Mouse (Mus musculus) kidney, adult 18-20 months (tissue): ENCODE measurements around the gene Mndal.
"Not testable (repeated sequence)": the region's sequence is repeated elsewhere in the genome, so short reads cannot be mapped to it uniquely, and the experiment has no call there.

Source experiments
- DNase-seq: peaks from one replicate; pipeline ENCODE4 v3.0.0; 2021

Mndal gene

DNA sequence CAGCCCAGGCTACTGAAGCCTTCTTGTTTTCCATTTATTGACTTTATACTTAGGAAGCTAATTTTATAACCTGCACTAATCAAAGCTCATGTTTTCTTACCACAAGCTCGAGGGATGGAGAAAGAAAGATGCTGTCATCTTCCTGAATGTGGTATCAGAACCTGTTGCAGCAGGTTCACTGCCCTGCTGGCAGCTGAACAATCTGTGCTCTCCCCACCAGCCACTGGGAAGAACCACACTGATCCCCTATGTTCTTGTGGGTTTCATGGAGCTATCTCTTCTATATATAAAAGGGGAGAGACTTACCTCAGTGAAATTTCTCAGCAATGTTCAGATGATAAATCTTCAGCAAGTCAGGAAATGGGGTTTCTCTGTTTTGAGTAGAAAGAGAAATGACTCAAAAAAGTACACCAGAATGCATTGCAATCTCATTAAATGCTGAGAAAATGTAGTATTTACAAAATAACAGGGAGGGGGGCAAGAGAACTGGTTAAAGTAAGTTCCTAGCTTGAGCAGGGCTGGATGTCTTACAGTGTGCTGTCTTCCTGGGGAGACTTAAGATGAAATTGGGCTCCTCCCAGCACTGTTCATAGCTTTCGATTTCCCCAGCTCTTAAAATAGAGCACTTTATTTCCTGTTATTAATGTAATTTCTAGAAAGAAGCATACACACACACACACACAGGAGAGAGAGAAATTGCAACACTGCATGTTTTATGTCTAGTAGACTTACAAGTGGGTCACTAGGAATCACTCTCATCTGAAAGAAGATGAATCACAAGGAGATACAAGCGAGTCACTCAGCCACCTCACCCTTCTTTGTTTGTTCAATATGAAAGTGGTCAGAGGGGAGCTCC, at the start of gene Mndal, which contains the start of gene Ifi203:
TSS of gene Mndal (minus strand) at position 568 of the 856 bp plus-strand sequence.
TSS of gene Ifi203 (minus strand) at position 749 of the 856 bp plus-strand sequence.
- not testable (repeated sequence) for DNase-seq

DNA sequence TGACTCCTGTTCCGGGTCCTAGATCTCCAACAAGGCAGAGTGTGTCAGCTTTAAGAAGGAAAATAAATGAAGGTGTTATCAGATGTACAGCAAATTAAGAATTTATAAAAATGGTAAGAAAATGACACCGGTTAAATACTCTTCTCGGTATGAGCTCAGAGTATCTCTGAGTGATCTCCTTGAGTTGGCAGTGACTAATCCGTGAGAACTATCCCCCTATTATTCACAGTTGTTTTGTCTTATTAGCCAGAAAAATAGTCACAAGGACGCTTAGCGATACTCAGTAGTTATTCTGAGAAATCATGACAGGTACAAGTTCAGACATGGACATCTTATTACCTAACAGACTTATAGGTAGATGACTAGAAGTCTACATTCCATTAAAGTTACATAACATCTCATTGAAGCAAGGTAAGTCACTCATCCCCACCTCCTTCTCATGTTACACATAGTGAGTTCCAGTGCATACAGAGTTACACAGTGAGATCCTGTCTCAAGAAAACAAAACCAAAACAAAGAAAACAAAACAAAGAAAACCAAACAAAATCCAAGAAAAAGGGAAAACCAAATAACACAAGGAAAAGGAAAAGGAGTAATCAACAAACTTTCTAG, 40.5 kb upstream of the Mndal start, which contains the start of gene Ifi202b:
TSS of gene Ifi202b (minus strand) at position 51 of the 612 bp plus-strand sequence.
- not testable (repeated sequence) for DNase-seq

DNA sequence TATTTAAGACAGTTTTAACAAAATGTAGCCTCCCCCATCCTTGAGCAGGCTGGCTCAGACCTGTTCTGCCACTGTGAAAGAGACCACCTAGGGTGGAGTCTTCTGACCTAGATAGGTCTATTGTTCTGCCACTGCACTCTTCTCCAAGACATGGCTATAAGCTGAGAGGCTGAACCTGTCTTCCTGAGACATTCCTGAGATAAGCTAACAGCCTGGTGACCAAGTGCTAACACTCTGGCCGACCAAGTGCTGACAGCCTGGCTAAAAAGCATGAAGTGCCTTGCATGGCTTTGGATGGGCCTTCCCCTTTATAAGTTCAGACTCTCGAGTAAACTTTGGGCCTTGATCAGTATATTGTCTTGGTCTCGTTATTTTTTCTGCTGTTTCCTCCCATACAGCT, 38.7 kb upstream of the Mndal start:
- DNase-seq: not testable (repeated sequence)

DNA sequence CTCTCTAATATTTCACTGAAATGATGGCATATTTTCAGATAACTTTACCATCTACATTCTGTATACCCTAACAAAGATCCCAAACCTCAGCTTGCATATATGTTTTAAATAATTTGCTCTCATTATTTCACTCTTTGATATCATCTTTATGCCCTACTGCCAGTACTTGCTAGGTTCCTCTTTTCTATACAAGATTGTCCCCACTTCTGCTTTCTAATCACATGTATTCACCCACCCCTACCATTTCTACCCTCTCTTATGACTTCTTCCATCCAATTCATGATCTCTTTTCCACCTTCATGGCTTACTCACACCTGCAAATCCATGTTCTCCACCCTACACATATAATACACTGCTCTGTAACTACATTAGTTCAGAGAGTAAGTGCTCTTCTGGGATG, 35.3 kb upstream of the Mndal start:
- DNase-seq: no peak

DNA sequence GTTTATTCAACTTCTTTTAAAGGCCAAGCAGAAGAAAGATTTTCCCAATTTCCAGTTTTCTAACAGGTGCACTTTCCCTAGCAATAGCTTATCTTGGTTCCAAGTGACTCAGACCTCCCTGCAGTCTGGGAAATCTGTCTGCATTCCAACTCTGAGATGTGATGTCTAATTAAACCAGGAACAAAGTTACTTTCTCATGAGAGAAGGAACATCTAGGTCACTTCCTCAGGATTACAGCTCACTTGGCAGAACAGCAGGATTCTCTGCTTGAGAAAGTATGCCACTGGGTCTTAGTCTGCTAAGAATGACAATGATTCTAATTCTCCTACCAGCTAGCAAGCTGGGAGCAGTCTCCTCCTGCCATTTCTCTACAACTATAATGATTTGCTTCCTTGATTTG, 30.8 kb upstream of the Mndal start:
- no peak for DNase-seq

DNA sequence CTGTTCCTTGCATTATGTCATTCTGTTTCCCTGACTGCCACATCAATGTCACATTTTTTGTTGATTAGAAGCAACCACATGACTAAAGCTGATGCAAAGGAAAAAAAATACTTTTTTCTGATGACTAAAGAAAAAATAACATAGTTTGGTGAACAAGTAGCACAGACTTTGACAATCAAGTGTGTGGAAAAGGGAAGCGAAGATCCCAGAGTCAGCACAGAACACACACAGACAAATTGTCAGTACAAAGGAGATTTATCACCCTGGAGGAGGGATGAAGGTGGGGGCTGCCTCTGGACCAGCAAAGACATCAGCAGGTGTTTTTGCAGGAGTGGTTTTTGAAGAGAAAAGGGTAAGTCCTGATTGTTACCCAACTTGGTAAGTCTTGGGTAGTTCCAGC, 19.2 kb upstream of the Mndal start:
- DNase-seq: not testable (repeated sequence)

DNA sequence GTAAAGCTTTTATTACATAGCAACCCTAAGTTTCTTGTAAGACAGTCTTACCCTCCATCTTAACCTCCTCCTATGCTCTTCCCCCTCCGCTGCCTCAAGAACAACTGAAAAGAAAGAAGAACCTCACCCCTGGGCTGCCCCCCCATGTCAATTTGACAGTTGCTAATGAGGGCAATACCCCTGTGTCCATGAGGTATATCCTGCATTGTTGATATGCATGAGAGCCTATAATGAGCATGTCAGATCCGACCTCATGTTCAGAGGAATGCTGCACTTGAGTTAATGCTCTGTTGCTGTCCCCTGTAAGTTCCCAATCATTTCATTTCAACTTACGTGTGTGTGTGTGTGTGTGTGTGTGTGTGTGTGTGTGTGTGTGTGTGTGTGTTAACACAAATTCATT, 17.7 kb upstream of the Mndal start:
- DNase-seq: not testable (repeated sequence)

DNA sequence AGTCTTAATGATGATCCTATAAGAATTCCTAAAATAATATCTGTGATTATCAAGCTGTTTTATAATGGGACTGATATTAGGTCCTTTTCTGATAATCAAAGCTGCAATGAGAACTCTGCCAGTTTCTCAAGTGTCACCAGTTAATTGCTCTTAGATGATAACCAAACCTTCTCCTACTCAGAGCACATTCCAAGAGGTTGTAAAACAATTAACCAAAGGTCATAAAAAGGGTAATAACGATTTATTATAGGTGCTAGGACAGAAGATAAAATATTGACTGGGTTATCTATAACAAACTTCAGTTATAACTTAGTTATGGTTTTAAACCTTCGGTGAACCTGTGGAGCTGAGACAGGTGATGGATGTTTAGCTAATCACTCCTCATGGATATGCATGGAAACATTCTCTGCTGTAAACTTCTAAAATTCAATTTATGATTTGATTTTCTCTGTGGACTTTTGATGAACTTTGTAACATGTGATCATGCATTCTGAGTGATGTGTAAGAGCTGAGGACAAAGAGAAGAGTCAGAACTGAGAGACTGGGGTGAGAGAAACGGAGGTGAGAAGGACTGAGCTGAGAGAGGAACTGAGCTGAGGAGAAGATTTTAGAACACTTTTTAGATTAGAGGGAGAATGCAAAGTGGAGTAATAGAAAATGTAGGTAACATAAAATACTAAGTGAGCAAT, 13.7 kb upstream of the Mndal start:
- DNase-seq: not testable (repeated sequence)

DNA sequence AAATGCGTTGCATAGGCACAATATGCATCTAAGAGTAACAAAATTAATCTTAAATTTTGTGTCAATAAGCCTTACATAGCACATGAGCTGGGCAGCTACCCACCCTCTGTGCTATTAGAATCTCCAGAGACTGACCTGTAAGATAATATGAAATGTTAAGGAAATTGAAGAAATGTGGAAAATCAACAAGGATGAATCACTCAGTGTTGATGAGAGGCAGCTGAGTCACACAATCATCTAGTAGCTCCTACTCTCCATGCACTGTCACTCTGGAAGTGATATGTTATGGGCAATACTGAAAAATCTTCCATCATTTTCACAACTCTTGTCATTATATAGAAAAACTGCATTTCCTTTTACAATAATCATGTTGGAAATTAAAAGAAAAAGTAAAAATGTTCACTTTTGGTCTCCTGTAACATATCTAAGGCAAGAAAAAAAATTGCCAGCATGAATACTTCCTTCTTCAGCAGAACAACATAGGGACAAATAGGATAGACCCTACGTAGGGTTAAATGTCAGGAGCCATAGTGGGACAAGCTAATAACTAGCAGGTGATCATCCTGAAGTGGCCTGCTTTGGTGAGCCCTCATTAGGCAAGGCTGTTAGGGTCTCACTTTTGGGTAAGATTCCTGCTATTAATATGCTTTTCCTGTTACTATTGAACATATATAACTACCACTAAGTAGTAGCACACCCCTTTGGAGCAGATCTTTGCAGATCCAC, 12.9 kb upstream of the Mndal start:
- no peak for DNase-seq

DNA sequence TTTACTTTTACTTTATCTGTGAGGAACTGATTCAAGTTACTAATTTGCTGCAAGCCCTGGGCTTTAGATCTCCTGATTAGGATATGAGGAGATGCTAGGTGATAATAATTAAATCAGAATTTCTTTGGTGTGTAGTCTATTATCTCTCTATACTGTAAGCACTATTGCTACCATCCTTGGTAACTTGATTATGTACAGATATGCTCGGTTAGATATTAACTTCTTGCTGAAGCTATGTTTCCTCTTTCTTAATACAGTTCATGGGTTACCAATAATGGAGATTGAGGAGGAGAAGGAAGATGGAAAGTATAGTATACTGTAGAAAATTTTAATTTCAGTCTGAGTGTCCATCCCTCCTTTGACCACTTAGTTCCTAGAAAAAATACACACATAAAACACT, 11.3 kb upstream of the Mndal start:
- no peak for DNase-seq

DNA sequence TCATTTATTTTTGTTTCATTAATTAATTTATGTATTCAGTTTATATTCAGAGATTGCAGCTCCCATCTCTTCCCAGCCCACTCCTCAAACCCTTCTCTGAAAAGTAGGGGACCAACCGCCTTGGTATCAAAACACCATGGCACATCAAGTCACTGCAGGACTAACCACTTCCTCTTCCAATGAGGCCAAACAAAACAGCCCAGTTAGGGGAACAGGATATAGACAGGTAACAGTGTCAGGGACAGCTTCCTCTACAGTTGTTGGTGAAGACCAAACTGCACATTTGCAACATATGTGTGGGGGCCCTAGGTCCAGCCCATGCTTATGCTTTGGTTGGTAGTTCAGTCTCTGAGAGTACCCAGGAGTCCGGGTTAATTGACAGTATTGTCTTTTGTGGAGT, 6.8 kb upstream of the Mndal start:
- not testable (repeated sequence) for DNase-seq

DNA sequence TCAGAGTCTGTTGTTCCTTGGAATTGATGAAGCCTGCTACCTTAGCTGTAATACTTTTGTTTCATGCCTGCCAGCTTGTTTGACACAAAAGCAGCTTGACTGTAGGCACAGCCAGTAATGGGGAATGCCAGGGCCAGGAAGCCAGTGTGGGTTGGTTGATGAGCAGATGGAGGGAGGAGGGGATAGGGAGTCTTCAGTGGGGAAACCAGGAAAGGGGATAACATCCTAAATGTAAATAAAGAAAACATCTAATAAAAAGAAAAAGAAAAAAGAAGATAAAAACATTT, 432 bp upstream of the Mndal start:
- not testable (repeated sequence) for DNase-seq

DNA sequence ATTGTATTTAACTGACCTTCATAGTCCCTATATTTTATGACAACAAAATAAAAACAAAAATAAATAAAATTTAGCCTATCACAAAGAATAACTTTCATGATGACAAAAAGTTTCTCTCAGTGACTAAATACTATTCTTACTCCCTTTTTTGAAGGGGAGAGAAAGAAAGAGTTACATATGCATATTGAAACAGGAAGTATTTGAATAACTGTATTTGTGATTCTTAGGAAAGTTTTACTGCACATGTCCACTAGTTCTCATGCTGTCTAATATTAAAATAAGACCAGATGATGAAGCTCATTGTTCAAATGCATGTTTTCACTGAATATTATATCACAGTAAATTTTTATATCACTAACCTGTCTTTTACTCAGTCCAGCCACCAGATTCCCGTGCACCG, 769 bp downstream of the Mndal start:
- not testable (repeated sequence) for DNase-seq

DNA sequence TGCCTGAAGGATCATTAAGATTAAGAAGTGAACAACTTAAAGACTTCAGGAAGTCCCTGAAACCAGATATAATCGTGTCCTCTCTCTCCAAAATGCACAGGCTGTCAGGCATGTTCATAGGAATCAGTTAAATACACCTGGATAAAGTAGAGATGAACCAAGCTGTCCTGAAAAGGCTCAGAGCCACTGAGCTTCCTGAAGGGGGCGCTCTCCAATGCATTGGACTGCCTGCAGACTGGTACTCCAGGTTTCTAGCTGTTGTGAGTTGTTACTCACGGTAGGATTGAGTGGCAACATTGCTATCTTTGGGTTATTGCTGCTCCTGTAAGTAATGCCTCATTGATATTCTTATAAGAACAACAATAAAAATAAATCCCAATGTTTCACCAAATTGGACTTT, 23.0 kb downstream of the Mndal start:
- not testable (repeated sequence) for DNase-seq

DNA sequence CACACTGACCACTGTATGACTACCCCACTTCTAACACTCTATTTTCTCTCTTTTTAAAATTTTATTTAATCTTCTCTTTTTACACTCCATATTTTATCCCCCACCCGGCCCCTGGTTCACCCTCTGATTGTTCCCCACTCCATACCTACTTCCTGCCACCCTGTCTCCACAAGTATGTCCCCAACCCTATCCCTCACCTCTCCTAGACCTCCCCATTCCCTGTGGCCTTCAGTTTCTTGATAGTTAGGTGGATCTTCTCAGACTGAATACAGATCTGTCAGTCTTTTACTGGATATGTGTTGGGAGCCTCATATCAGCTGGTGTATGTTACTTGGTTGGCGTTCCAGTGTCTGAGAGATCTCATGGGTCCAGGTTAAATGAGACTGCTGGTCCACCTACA, 27.7 kb downstream of the Mndal start:
- no peak for DNase-seq

DNA sequence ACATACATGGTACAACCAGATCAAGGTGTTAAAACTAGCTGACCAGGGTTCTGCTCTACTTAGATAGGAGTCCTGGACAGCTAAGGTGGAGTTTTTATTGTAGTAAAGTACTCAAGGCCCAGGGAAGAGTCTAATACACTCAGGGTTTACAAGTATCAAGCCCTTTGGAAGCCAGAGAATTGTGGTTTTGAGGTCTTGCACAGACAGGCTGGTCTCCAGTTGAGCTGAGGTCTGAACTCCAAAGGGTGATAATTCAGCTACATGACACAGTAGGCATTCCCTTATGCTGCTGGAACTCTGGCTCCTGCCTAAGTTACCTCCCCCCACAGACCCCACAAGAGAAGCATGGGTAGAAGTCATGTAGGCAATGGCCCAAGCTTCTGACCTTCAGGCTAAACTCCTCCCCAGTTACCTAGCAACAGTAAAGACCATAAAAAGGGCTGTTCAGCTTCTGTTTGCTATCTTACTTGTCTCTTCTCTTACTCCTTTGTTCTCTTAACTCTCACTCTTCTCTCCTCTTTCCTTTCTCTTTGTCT, 29.0 kb downstream of the Mndal start:
- DNase-seq: not testable (repeated sequence)

DNA sequence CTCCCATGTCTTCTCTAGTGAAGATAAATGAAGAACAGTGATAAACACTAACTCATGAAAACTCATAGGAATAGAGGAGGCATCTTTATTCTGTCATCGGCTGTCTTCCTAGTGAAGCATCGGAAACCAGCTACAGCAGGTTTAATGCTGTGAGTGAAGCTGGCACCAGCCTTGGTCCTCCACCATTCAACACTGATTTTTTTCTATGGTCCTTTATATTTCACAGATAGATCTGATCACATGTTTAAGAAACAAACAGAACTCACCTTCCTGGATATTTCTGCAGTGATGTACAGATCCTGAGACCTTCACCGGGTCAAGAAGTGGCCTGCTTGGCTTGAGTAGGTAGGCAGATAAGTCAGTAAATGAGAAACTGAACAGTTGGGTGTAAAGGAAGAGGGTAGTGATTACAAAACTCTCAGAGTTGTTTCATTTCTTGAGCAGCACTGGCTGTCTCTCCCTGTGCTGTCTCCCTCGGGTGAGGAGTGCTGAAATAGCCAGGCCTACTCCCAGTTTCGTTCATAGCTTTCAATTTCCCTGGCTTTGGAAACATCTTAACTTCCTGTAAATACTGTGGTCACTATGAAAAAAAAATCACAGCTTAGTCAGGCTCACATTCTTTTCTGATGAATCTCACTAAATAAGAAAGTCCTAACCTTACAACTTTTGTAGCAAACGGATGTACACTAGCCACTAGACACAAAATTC, 29.6 kb downstream of the Mndal start, which contains the start of gene Ifi211:
TSS of gene Ifi211 (minus strand) at position 499 of the 708 bp plus-strand sequence.
- peak; percentile 7 for DNase-seq

DNA sequence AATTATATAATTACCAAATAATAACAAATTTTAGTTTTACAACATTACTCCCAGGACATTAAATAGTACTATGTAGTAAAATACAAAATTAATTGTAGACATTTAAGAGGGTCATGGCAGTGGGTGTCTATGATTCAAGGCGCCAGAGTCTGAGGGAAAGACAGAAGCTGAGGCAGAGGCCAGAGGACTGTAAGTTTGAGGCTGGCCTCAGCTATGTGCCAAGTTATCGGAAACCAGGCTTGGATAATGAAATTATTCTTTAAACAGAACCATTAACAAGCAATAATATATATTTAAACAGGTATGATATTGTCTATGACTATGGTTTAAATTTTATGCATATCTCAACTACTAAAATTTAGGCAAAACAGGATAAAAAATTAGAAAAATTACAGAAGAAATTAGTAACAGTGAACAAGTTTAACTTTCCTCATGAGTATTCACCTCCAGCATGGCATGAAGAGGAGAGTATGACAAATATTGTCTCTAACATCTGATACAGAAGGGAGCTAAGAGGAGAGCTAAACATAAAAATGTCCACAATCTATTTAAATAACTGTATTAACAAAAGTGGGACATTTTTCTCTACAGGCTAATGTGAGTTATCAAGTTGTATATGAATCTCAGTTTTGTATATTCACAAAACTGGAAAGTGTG, 30.4 kb downstream of the Mndal start:
- no peak for DNase-seq

DNA sequence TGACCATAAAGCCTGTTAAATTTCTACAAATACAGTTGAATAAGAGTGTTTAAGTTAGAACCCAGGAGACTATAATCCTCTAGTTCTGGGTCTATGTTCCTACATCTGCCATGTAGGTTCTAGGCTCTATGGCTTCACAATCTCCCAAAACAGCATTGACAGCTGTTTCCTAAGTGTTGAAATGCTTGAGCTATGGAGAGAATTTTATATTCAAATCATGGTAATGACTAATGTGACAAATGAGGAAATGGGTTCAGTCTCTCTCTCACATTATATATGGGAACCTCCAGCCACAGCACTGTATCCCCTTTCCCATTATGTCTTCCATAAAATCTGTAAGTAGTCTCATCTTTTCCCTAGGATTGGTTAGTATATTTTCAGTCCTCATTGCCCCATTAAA, 33.9 kb downstream of the Mndal start:
- DNase-seq: not testable (repeated sequence)

DNA sequence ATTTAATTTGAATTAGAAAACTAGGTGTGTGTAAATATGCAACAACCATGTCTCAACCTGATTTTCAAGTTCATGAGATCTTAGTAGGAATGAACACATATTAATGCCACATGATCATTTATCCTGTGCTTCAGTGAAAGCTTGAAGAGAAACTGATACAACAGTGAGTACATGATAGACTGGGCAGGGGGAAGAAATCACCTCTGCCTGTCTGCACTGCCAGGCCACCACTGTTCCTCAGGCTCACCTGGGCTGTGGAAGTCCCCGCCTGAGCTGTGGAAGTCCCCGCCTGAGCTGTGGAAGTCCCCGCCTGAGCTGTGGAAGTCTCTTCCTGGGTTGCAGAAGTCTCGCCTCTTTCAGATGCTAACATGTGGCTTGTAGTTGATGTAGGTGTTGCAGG, 36.4 kb downstream of the Mndal start:
- DNase-seq: not testable (repeated sequence)

DNA sequence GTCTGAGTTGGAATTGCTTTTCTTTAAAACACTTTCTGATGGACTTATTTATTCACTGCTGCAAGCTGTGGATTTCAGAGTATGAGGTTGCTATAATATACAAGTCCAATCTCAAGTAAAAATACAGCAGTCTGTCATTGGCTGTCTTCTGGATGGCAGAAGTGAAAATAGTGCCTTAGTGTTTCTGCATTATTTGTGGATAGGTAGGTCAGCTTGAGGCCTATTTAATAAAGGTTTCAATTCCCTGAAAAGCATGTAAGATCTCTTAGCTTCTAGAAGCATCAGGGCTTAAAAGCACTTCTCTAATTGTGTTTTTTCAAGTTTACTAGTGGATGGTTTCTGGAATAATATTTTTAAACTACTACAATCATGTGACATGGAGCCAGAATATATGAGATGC, 52.5 kb downstream of the Mndal start:
- not testable (repeated sequence) for DNase-seq
